Mouse (Mus musculus) heart, embryonic 16.5 days (tissue): ENCODE results near the gene Tspan9. TPM values are rescaled to one million over a fixed set of nuclear protein-coding genes. Genes with fewer than 3 reads are reported as not detected.

ENCODE experiments used
- ATAC-seq: fragments of 200-750 bp; cut with Nextera tagmentation; replicated peaks from 2 replicates; pipeline ENCODE4 v1.8.0; 2017; ENCODE audit warnings: moderate number of reproducible peaks; ENCODE audit not compliant: insufficient read depth, low FRiP score; ENCODE audit errors: extremely low read depth
- H3K27ac ChIP-seq: fragments of 300-500 bp; sonication (generic); 2 replicates; pipeline ENCODE4 v1.5.1; 2014; ENCODE audit warnings: mild to moderate bottlenecking, low read length, control low read depth, moderate library complexity
- H3K27me3 ChIP-seq: fragments of 300-500 bp; sonication (generic); 2 replicates; pipeline ENCODE4 v1.6.1; 2014; ENCODE audit warnings: low read length, mixed read lengths; ENCODE audit not compliant: control insufficient read depth, insufficient read depth
- H3K36me3 ChIP-seq: fragments of 300-500 bp; sonication (generic); 2 replicates; pipeline ENCODE4 v1.6.1; 2014; ENCODE audit not compliant: control insufficient read depth, insufficient read depth
- H3K4me1 ChIP-seq: fragments of 300-500 bp; sonication (generic); 2 replicates; pipeline ENCODE4 v1.6.1; 2014; ENCODE audit warnings: low read length, mixed read lengths; ENCODE audit not compliant: control insufficient read depth, insufficient read depth
- H3K4me2 ChIP-seq: fragments of 300-500 bp; sonication (generic); 2 replicates; pipeline ENCODE4 v1.6.1; 2014; ENCODE audit warnings: low read depth, mild to moderate bottlenecking, control low read depth, low read length
- H3K4me3 ChIP-seq: fragments of 300-500 bp; sonication (generic); 2 replicates; pipeline ENCODE4 v1.5.1; 2014; ENCODE audit warnings: mild to moderate bottlenecking, control low read depth, low read length
- H3K9ac ChIP-seq: fragments of 300-500 bp; sonication (generic); 2 replicates; pipeline ENCODE4 v1.6.1; 2014; ENCODE audit warnings: low read length, control low read depth
- H3K9me3 ChIP-seq: fragments of 300-500 bp; sonication (generic); replicated peaks from 2 replicates; pipeline ENCODE4 v1.6.1; 2016; ENCODE audit warnings: low read length; ENCODE audit not compliant: control insufficient read depth
- WGBS: fragments of 180-500 bp; shearing (Covaris S2); extraction: QIAGEN DNeasy Blood & Tissue Kit; methylation state at CpG from one replicate; pipeline ENCODE4 v1.1.7; 2014; 5-methylcytosine and 5-hydroxymethylcytosine counted together
- polyA plus RNA-seq: library from polyadenylated mRNA; unstranded; fragments of >200 nt; fragmentation: Nextera tagmentation; extraction: Ambion mirVana; gene quantifications from 2 replicates; pipeline ENCODE4 v1.2.1, GENCODE M21; 2015

Tspan9 gene
- polyA plus RNA-seq, 1 experiment from 2014 or later = 138 TPM

DNA sequence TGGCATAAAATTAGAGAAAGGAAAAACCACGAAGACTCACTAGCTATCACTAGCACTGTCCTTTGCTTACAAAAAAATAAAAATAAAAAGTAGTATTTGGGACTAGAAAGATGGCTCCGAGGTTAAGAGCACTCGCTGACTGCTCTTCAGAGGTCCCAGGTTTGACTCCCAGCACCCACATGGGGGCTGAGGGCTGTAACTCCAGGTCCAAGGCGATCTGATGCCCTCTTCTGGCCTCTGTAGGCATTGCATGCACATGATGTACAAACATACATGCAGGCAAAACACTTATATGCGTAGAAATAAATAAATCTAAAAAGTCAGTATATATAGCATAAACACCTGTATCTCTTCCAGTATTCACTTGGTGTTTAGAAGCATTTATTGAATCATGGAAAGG, 43.5 kb downstream of the Tspan9 start:
- H3K9ac ChIP-seq = no peak overlapping the region
- peak overlapping the region; percentile 52; the same call in 1 of the 2 replicates for H3K27ac ChIP-seq
- H3K4me3 ChIP-seq = no peak overlapping the region
- ATAC-seq = no peak
- H3K4me1 ChIP-seq = peaks cover 45% of the 10 kb centered on the region
- no peaks in the 10 kb centered on the region for H3K9me3 ChIP-seq
- 84% methylated on average over 5 of the region's 5 CpGs for WGBS
- no peaks in the 10 kb centered on the region for H3K27me3 ChIP-seq
- H3K4me2 ChIP-seq = no peak overlapping the region
- no peaks in the 10 kb centered on the region for H3K36me3 ChIP-seq

DNA sequence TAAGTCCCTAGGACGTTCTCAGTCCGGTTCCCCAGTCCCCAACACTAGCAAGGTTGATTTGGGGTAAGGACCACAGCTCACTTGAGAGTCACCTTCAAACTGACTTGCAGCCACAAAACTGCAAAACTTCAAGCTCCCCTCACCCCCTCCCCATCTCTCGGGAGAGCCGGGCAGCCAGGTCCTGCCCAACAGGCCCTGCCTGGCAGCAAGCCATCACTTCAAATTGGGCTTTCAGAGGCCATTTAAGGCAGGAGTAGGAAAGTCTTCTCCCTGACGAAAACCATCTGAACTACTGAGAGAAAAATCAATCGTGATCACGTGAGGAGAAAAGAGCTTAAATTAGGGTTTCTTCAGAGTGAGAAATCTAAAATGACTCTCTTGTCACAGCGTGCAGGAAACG, 44.2 kb downstream of the Tspan9 start:
- H3K4me2 ChIP-seq = no peak overlapping the region
- H3K27me3 ChIP-seq = no peaks in the 10 kb centered on the region
- no peak for ATAC-seq
- H3K9ac ChIP-seq = peak overlapping the region; percentile 30
- H3K4me1 ChIP-seq = peaks cover 38% of the 10 kb centered on the region
- 43% methylated on average over 9 of the region's 9 CpGs for WGBS
- H3K9me3 ChIP-seq = no peaks in the 10 kb centered on the region
- H3K4me3 ChIP-seq = no peak overlapping the region
- peak overlapping the region; percentile 50; the same call in 1 of the 2 replicates for H3K27ac ChIP-seq
- no peaks in the 10 kb centered on the region for H3K36me3 ChIP-seq

DNA sequence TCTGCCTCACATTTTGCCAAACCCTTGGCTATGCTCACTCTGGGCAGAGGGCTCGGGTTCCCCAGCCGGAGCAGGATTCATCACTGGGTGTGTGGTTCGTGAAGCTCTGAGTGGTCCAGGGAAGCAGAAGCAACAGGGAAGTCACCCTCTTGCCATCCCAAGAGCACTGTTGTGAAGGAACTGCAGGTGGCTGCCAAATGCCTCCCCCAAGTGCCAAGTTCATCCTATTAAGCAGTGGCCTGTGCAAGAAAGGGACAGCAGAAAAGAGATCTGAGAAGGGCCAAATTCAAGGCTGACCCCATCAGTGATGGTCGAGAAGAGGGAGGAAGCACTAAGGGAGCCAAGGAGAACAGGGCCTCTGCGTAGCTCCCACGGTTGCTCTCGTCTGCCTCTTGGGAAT, 46.9 kb downstream of the Tspan9 start:
- H3K9me3 ChIP-seq = no peaks in the 10 kb centered on the region
- H3K4me1 ChIP-seq = peaks cover 43% of the 10 kb centered on the region
- no peaks in the 10 kb centered on the region for H3K36me3 ChIP-seq
- no peak overlapping the region; the same call in 1 of the 2 replicates for H3K9ac ChIP-seq
- H3K4me2 ChIP-seq = no peak overlapping the region
- H3K4me3 ChIP-seq = no peak overlapping the region
- H3K27ac ChIP-seq = no peak overlapping the region
- no peak for ATAC-seq
- H3K27me3 ChIP-seq = no peaks in the 10 kb centered on the region
- WGBS = 87% methylated on average over 7 of the region's 7 CpGs

GRCm38 (mm10) chr6:128095906-128096305, 47.5 kb downstream of the Tspan9 start:
- no peak for ATAC-seq
- Histone ChIP-seq H3K4me2 (no peak overlapping the region), H3K4me3 (no peak overlapping the region), H3K4me1 (peaks cover 48% of the 10 kb centered on the region), H3K36me3 (no peaks in the 10 kb centered on the region), H3K9ac (peak overlapping the region; percentile 0; the same call in 1 of the 2 replicates), H3K27ac (no peak overlapping the region), H3K27me3 (no peaks in the 10 kb centered on the region), H3K9me3 (no peaks in the 10 kb centered on the region)
- 47% methylated on average over 8 of the region's 8 CpGs for WGBS

GRCm38 (mm10) chr6:128095131-128095530, 48.3 kb downstream of the Tspan9 start:
- Histone ChIP-seq H3K36me3 (no peaks in the 10 kb centered on the region), H3K27me3 (no peaks in the 10 kb centered on the region), H3K9me3 (no peaks in the 10 kb centered on the region), H3K9ac (no peak overlapping the region), H3K4me2 (no peak overlapping the region), H3K27ac (no peak overlapping the region), H3K4me1 (peaks cover 55% of the 10 kb centered on the region), H3K4me3 (no peak overlapping the region)
- ATAC-seq = no peak
- 84% methylated on average over 10 of the region's 10 CpGs for WGBS

- Histone ChIP-seq H3K27me3 (no peaks in the 10 kb centered on the region), H3K27ac (peak overlapping the region; percentile 88), H3K36me3 (no peaks in the 10 kb centered on the region), H3K9me3 (no peaks in the 10 kb centered on the region), H3K4me3 (no peak overlapping the region), H3K4me2 (no peak overlapping the region), H3K9ac (no peak overlapping the region), H3K4me1 (peaks cover 55% of the 10 kb centered on the region)
- no peak for ATAC-seq
- WGBS = 77% methylated on average over 15 of the region's 15 CpGs
These were observed 49.4 kb downstream of the Tspan9 start for GRCm38 (mm10) chr6:128093856-128094628.

GRCm38 (mm10) chr6:128092621-128093020, 50.8 kb downstream of the Tspan9 start:
- Histone ChIP-seq H3K4me2 (no peak overlapping the region), H3K9ac (peak overlapping the region; percentile 10), H3K9me3 (no peaks in the 10 kb centered on the region), H3K36me3 (no peaks in the 10 kb centered on the region), H3K27ac (peak overlapping the region; percentile 88), H3K4me1 (peaks cover 63% of the 10 kb centered on the region), H3K27me3 (no peaks in the 10 kb centered on the region), H3K4me3 (no peak overlapping the region)
- no peak for ATAC-seq
- WGBS = 41% methylated on average over 5 of the region's 5 CpGs

- Histone ChIP-seq H3K27ac (peak overlapping the region; percentile 88), H3K27me3 (no peaks in the 10 kb centered on the region), H3K4me2 (no peak overlapping the region), H3K9me3 (no peaks in the 10 kb centered on the region), H3K4me1 (peaks cover 63% of the 10 kb centered on the region), H3K4me3 (no peak overlapping the region), H3K9ac (peak overlapping the region; percentile 18; the same call in 1 of the 2 replicates), H3K36me3 (no peaks in the 10 kb centered on the region)
- 66% methylated on average over 4 of the region's 4 CpGs for WGBS
- no peak for ATAC-seq
These were observed 51.6 kb downstream of the Tspan9 start for GRCm38 (mm10) chr6:128091833-128092166.

DNA sequence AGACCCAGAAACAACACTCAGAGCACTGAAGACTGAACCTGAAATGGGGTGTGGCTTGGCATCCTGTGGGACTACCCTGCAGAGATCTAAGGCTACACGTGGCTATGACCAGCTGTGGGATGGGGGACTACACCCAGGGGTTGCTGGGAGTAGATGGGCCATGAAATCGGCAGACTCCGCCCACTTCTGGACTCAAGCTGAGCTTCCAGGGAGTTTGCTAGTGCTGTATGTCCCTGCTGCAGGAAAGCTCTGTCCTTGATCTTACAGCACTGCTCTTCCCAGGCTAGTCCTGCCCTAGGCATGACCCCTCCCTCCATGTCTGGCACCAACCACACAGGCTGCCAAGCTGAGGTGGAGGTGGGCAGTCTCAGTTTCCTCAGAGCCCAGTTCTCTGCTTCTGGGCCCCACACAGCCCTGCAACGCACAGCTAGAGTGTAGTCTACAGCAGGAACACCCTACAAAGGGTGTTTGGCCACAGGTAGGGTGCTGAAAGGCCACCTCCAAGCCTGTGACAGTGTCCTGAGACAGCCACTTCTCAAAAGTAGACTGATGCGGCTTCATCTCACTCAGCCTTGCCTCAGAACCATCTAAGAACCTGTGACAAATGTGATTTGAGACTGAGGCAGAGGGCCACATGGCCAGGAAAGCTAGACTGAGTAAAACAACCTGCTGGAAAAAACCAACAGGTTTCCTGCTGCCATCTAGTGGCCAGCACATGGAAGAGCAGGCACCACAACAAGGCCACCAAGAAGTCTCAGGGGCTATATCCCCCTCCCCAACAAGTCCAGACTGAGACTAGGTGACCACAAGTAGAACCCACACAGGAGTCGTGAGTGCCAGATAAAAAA, 52.2 kb downstream of the Tspan9 start:
- Histone ChIP-seq H3K4me2 (no peak overlapping the region), H3K4me1 (peaks cover 57% of the 10 kb centered on the region), H3K9me3 (no peaks in the 10 kb centered on the region), H3K36me3 (no peaks in the 10 kb centered on the region), H3K27me3 (no peaks in the 10 kb centered on the region), H3K4me3 (no peak overlapping the region), H3K27ac (peak overlapping the region; percentile 88), H3K9ac (peak overlapping the region; percentile 53)
- WGBS = 27% methylated on average over 6 of the region's 6 CpGs
- ATAC-seq = 0 out of 2 replicates have a peak, but pooled peaks have one; percentile 8
